Mouse (Mus musculus): ENCODE data around the gene Rpl41. TPM values are rescaled to one million over a fixed set of nuclear protein-coding genes. Genes with fewer than 3 reads are reported as not detected.

Gene Rpl41
- total RNA-seq, 1 experiment: 5,552 TPM

DNA sequence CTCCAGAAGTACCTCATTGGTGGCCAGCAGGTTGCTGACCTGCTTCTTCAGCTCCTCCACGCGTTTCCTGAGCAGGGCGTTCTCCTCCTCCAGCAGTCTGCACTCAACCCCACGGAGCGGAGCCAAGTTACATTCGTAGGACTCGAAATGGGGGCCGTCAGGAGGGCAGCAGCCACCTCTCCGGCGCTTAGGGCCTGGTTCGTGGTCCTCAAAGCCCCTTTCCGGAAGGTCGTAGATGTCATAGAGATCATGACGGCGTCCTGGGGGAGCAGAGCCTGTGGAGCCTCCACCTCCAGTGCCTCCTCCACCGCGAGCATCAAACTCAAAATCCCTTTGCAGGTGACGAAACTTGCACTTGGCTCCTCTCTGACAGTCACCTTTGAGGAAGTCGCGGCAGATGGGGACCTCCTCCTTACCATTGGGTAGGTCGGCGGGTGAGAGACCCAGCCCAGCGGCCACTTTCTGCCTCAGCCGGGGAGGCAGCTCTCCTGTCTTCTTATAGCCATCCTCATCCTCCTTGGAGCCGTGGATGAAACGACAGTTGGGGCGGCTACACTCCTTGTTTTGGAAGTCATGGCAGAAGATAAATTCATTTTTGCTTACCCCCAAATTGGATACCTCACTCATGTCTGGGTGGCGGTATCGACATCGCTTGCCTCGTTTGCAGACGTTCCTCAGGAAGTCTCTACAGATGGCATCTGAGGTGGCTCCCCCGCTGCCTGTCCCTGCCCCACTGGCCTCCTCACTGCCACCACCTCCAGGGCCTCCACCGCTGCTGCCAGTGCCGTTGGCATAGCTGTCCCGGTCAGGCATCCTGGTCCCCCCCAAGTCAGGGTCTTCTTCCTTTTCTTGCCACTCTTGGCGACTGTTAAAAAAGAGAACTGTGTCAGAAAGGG, 4.2 kb downstream of the Rpl41 start:
- in situ Hi-C loops (cut with MboI; ENCODE audit: low sequenced_read_pairs in 2 of 2, unreplicated experiment in 2 of 2): no loop called here
- peaks cover 0 to 19% of the 10 kb centered on the region in 2 experiments; a peak in 1 of 4 replicates for H3K4me1 ChIP-seq (ENCODE audit: control insufficient read depth in 2 of 2, insufficient read depth in 2 of 2, low read length in 2 of 2, poor library complexity in 1 of 2)
- no peaks in the 10 kb centered on the region for H3K9me3 ChIP-seq (ENCODE audit: control insufficient read depth, insufficient read depth, low read depth, low read length)
- H3K4me3 ChIP-seq (ENCODE audit: insufficient read depth in 1 of 2, low read depth in 1 of 2, low read length in 2 of 2, poor library complexity in 1 of 2, severe bottlenecking in 1 of 2): peak overlapping the region in 1 of 2 experiments; percentile 38; a peak in 2 of 4 replicates
- H3K9ac ChIP-seq (ENCODE audit: insufficient read depth, low read depth, low read length, poor library complexity, severe bottlenecking): peak overlapping the region; percentile 29; the same call in 1 of the 2 replicates
- H3K27ac ChIP-seq (ENCODE audit: insufficient read depth, low read depth, low read length, poor library complexity, severe bottlenecking): no peak overlapping the region
- DNase-seq (ENCODE audit: low read depth, low spot score): no peak
- TF ChIP-seq MAFK (IDR thresholded peaks at IDR 0.05; ENCODE audit: insufficient read depth, low read depth, low read length): no peak
- no peak for TF ChIP-seq ZNF384 (IDR thresholded peaks at IDR 0.05; ENCODE audit: low read depth, low read length)
- TF ChIP-seq HCFC1 (IDR thresholded peaks at IDR 0.05; ENCODE audit: borderline replicate concordance, insufficient read depth, low read length): no peak
- TF ChIP-seq CHD2 (IDR thresholded peaks at IDR 0.05; ENCODE audit: low read depth, low read length): no peak
- no peak for TF ChIP-seq ZC3H11A (IDR thresholded peaks at IDR 0.05; ENCODE audit: borderline replicate concordance, low read depth, low read length)
- peaks cover 33% of the 10 kb centered on the region for H3K36me3 ChIP-seq (ENCODE audit: control insufficient read depth, insufficient read depth, low read length, poor library complexity, severe bottlenecking)

DNA sequence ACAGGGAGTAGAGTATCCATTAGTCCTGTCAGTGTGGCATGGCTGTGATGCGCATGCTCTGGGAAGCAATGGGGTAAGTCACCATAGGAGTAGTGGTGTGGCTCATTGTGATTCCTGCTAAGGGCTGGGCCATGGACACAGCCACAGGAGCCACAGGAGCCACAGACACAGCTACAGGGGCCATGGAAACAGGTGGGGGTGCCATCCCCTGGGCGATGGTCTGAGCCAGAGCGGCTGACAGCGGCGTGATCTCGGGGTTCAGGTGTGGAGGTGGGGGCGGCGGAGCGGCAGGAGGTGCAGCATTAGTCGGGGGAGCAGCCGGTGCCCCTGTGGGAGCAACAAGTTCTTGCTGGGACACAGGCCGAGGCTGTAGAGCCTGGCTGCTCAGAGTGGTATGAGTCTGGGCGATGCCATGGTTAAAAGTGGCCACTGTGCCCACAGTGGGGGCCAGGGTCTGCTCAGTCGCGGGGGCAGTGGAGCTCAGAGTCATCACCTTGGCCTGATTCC, 4.9 kb downstream of the Rpl41 start:
- in situ Hi-C loops (cut with MboI; ENCODE audit: low sequenced_read_pairs in 2 of 2, unreplicated experiment in 2 of 2): no loop called here
- H3K9me3 ChIP-seq (ENCODE audit: control insufficient read depth, insufficient read depth, low read depth, low read length): no peaks in the 10 kb centered on the region
- DNase-seq (ENCODE audit: low read depth, low spot score): no peak
- TF ChIP-seq ZC3H11A (IDR thresholded peaks at IDR 0.05; ENCODE audit: borderline replicate concordance, low read depth, low read length) (no peak), HCFC1 (IDR thresholded peaks at IDR 0.05; ENCODE audit: borderline replicate concordance, insufficient read depth, low read length) (no peak), MAFK (IDR thresholded peaks at IDR 0.05; ENCODE audit: insufficient read depth, low read depth, low read length) (no peak), ZNF384 (IDR thresholded peaks at IDR 0.05; ENCODE audit: low read depth, low read length) (no peak)
- H3K27ac ChIP-seq (ENCODE audit: insufficient read depth, low read depth, low read length, poor library complexity, severe bottlenecking): no peak overlapping the region
- peaks cover 33% of the 10 kb centered on the region for H3K36me3 ChIP-seq (ENCODE audit: control insufficient read depth, insufficient read depth, low read length, poor library complexity, severe bottlenecking)
- H3K4me3 ChIP-seq (ENCODE audit: insufficient read depth in 1 of 2, low read depth in 1 of 2, low read length in 2 of 2, poor library complexity in 1 of 2, severe bottlenecking in 1 of 2): peak overlapping the region in 1 of 2 experiments; percentile 38; a peak in 1 of 4 replicates
- H3K4me1 ChIP-seq (ENCODE audit: control insufficient read depth in 2 of 2, insufficient read depth in 2 of 2, low read length in 2 of 2, poor library complexity in 1 of 2): peaks cover 0 to 19% of the 10 kb centered on the region in 2 experiments; a peak in 1 of 4 replicates
- H3K9ac ChIP-seq (ENCODE audit: insufficient read depth, low read depth, low read length, poor library complexity, severe bottlenecking): peak overlapping the region; percentile 29; the same call in 1 of the 2 replicates

DNA sequence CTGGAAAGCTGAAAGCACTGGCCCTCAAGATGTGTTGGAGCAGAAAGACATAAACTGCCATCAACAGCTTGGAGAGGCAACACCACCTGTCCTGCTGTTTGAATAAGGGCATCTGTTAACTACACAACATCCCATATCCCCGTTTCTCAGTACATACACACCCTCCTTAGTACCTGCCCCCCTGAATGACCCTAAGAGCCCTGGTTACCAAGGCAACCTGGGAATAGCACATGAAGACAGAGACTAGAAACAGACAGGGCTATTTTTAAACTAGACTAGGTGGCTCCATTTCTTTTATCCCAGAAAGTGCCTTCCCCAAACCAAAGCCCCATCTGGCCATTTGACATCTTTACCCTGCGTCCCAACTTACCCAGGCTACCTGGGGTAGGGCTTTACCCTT, 6.0 kb downstream of the Rpl41 start:
- no peak overlapping the region for H3K27ac ChIP-seq (ENCODE audit: insufficient read depth, low read depth, low read length, poor library complexity, severe bottlenecking)
- H3K36me3 ChIP-seq (ENCODE audit: control insufficient read depth, insufficient read depth, low read length, poor library complexity, severe bottlenecking): peaks cover 28% of the 10 kb centered on the region
- TF ChIP-seq HCFC1 (IDR thresholded peaks at IDR 0.05; ENCODE audit: borderline replicate concordance, insufficient read depth, low read length): no peak
- no peak for TF ChIP-seq ZNF384 (IDR thresholded peaks at IDR 0.05; ENCODE audit: low read depth, low read length)
- TF ChIP-seq MAFK (IDR thresholded peaks at IDR 0.05; ENCODE audit: insufficient read depth, low read depth, low read length): no peak
- TF ChIP-seq ZC3H11A (IDR thresholded peaks at IDR 0.05; ENCODE audit: borderline replicate concordance, low read depth, low read length): no peak
- H3K4me3 ChIP-seq (ENCODE audit: insufficient read depth in 1 of 2, low read depth in 1 of 2, low read length in 2 of 2, poor library complexity in 1 of 2, severe bottlenecking in 1 of 2): no peak overlapping the region
- in situ Hi-C loops (cut with MboI; ENCODE audit: low sequenced_read_pairs in 2 of 2, unreplicated experiment in 2 of 2): no loop called here
- no peak overlapping the region for H3K9ac ChIP-seq (ENCODE audit: insufficient read depth, low read depth, low read length, poor library complexity, severe bottlenecking)
- DNase-seq (ENCODE audit: low read depth, low spot score): no peak
- no peaks in the 10 kb centered on the region for H3K9me3 ChIP-seq (ENCODE audit: control insufficient read depth, insufficient read depth, low read depth, low read length)
- H3K4me1 ChIP-seq (ENCODE audit: control insufficient read depth in 2 of 2, insufficient read depth in 2 of 2, low read length in 2 of 2, poor library complexity in 1 of 2): peaks cover 0 to 19% of the 10 kb centered on the region in 2 experiments; a peak in 1 of 4 replicates

DNA sequence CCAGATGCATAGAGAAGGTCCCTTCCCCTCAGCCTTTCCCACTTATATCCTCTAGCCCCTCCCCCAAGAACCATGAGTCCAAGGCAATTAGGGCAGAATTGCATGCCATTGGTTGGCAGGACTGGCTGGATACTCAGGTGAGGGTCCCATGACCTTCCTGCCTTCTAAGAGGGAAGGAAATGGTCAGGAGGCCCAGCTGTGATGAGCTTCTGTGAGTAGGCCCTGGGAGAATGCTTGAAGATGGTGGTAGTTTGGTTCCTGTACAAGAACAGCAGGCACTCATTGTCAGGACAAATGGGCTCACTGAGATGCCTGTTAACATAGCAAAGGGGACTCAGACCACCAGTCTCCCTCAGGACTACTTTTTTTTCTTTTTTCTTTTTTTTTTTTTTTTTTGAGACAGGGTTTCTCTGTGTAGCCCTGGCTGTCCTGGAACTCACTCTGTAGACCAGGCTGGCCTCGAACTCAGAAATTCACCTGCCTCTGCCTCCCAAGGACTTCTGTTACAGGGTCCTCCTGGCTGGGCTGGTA, 10.7 kb downstream of the Rpl41 start:
- DNase-seq (ENCODE audit: low read depth, low spot score): no peak
- H3K36me3 ChIP-seq (ENCODE audit: control insufficient read depth, insufficient read depth, low read length, poor library complexity, severe bottlenecking): peaks cover 3% of the 10 kb centered on the region; the same call in 1 of the 2 replicates

More for the DNA sequence above, 10.7 kb downstream of the Rpl41 start:
- in situ Hi-C loops (cut with MboI; ENCODE audit: low sequenced_read_pairs in 2 of 2, unreplicated experiment in 2 of 2): no loop called here
- no peak for TF ChIP-seq HCFC1 (IDR thresholded peaks at IDR 0.05; ENCODE audit: borderline replicate concordance, insufficient read depth, low read length)
- TF ChIP-seq ZNF384 (IDR thresholded peaks at IDR 0.05; ENCODE audit: low read depth, low read length): peak; percentile 91
- Histone ChIP-seq H3K4me3 (ENCODE audit: insufficient read depth in 1 of 2, low read depth in 1 of 2, low read length in 2 of 2, poor library complexity in 1 of 2, severe bottlenecking in 1 of 2) (no peak overlapping the region), H3K27ac (ENCODE audit: insufficient read depth, low read depth, low read length, poor library complexity, severe bottlenecking) (peak overlapping the region; percentile 80; the same call in 1 of the 2 replicates), H3K9me3 (ENCODE audit: control insufficient read depth, insufficient read depth, low read depth, low read length) (no peaks in the 10 kb centered on the region), H3K9ac (ENCODE audit: insufficient read depth, low read depth, low read length, poor library complexity, severe bottlenecking) (no peak overlapping the region), H3K4me1 (ENCODE audit: control insufficient read depth in 2 of 2, insufficient read depth in 2 of 2, low read length in 2 of 2, poor library complexity in 1 of 2) (peaks cover 3 to 5% of the 10 kb centered on the region in 2 experiments; a peak in 3 of 4 replicates)
